Mouse (Mus musculus) mouse trophoblast stem cell (cell line): ENCODE data around the gene Sgsh.
"Not testable (repeated sequence)": the region's sequence is repeated elsewhere in the genome, so short reads cannot be mapped to it uniquely, and the experiment has no call there.

Source experiments
- in situ Hi-C, 2 experiments: fragments of 300-500 bp; cut with MseI, MboI; formaldehyde crosslinking; loops; 2 replicates in 1 of 2; 3 replicates in 1 of 2; pipeline ENCODE4 v1.15.1; 2025

Sgsh gene

DNA sequence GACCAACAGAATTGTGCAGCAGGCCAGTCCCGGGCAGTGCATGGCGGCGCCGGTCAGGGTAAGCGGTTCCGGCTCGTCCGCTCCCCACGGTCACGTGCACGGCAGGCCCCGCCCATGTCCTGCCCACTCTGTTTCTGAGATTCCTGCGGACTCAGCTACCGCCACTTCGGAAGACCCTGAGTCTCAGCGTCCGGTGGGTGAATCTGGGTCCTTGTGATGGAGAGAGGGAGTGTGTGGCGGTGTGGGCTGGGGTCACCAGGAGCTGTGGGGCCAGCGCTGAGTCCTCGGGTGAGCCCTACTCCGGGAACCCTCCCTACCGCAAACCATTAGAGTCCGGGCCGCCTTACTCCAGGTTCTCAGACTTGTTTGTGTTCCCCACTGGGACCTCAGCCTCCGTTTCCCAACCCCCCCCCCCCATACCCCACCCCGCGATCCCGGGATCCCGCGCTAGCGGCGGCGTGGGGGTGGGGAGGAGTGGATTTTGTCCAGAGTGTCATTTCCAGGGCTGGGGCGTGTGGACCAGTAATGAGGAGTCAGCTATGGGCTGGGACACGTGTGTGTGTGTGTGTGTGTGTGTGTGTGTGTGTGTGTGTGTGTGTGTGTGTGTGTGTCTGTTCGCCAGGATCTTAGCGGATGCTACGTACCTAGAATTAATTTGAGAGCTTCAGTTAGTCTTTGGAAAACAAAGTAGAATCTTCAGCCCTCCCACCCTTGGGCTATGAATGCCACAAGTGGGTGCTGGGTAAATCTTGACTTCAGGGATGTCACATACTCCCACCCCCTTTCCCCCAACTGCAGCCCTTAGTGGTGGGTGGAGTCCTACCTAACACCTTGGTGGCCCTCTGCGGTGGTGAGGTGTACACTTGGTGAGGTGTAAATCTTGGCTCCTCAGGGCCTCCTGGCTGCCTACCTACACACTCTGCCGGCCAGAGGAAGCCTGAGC is at the start of gene Sgsh, which contains the start of gene Slc26a11:
Sgsh (minus strand) TSS at position 94 of the 943 bp plus-strand sequence.
Slc26a11 (plus strand) TSS at position 115 of the 943 bp plus-strand sequence.
- in situ Hi-C loops, result no loop called here

DNA sequence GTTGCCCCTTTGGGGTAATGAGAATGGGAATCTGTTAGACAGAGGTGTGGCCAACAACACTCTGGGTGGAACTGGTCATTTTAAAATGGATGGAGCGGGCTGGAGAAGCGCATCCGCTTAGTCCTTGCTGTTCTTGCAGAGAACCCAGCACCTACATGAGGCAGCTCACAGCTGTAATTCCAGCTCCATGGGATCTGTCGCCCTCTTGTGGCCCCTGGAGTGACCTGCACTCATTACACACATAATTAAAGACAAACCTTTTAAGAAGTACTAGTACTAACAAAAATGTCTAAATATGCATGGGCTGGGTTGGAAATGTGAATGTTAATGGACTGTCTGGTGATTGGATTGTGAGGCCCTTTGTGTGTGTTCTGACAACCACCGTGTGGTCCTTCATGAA is 49.3 kb upstream of the Sgsh start:
- in situ Hi-C loops, result loop anchor here in 1 of 2 experiments (5.0 kb wide), 1 partner anchor 37 kb away; no protein-coding TSS in a partner anchor

DNA sequence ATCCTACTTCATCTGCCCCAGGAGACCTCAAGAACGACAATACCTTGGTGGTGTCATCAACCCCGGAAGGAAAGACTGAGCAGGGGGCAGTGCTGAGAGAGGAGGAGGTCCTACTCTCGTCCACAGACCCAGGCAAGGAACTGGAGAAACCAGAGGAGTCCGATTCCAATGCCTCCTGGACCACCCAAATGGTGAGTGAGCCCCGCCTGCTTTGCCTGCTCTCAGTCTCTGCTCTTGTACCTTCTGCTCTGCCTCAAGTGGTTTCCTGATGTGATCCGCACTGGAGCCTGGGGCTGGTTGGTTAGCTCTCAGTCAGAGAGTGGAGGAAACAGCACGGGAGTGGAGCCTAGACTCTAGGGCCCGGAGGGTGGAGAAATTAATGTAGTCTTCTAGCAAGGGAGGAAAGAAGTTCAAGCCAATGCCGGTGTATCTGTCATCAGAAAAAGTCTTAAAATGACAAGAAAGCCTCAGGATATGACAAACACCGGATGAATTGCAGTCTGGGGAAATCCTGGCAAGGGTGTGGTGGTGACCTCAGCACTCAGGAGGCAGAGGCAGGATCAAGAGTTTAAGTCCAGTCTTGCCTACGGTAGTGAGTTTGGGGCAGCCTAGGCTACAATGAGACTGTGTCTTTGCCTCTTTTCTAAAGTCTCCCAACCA is 47.3 kb upstream of the Sgsh start:
- in situ Hi-C loops, result loop anchor here in 1 of 2 experiments (5.0 kb wide), 1 partner anchor 35 kb away; no protein-coding TSS in a partner anchor

DNA sequence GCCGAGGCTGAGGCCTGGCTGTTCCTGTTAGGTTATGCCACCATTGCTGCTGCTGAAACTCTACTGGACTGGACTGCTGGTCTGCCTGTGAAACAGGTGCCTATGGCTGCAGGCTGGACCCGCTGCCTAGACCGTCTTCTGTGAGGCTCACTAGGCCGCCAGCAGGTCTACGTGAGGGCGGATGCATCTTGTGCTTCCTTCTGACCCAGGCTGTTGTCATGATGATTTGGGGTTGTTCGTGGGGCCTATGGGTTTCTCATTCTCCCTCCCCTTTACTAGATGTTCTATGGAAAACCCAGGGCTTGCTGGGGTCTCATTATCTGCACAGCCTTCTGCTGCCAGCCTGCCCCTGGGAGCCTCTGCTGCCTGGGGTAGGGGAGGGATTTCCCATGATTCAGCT is 41.1 kb upstream of the Sgsh start:
- in situ Hi-C loops, result no loop called here

DNA sequence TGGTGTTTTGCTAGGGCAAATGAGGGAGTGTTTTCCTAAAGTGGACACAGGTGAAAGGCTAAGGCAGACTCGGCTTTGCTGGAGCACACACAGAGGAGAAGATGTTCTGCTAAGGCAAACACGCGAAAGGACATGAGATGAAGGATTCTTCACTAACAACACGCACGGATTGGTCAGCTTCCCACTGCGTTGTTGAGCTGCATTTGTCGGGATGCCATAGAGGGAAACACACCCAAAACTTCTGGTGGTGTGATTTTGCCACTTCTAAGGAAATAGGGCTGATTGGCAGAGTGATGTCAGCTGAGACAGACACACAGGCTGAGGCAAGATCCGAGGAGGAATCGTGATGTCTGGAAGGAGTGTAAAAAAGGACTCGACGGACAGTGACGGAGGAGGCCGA is 40.6 kb upstream of the Sgsh start:
- in situ Hi-C loops, result no loop called here

DNA sequence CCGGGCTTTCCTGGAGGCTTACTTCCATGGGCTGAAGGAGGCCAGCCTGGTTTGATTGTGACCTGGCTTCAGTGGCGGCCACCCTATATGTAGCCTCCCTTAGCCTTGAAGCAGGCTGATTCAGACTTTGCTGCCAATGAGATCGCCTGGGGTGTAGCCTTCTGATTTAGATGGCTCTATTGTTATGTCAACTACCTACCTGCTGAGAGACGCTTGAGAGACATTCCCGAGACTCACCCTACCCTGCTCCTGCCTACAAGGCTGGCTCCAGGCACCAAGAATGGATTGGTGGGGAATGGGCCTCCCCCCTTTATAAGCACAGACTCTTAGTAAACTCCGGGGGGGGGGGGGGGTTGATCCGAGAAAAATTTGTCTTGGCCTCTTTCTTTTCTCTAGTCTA is 40.1 kb upstream of the Sgsh start:
- in situ Hi-C loops, result no loop called here

DNA sequence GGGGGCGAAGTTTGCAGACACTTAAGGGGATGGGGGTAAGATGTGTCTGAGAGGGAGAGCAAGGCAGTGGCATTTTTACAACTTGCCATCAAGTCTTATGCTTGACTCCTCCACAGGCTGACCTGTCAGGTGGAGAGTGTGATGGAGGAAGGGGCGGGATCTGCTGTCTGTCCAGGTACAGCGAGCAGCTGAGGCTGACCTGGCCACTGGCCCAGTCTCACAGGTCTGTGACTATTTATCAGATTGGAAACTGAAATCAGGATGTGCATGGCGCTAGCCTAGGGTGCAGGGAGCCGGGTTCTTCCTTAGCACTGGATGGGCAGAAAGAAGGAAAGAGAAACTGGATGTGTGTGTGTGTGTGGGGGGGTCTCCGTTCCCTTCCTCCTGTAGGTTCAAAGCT is 38.9 kb upstream of the Sgsh start:
- in situ Hi-C loops, result no loop called here

DNA sequence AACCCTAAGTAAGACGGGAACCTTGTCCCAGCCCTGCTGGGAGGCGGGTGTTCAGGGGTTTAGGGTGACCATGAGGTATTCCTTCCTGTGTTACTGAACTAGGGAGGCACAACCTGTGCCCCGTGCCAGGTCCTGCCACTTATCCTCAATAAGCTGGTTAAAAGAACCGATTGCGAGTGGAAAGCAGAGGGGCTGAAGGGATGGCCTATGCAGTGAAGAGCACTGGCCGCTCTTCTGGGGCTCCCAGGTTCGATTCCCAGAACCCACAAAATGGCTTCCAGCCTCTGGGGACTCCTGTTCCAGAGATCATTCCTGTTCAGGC is 38.1 kb upstream of the Sgsh start:
- in situ Hi-C loops, result no loop called here

DNA sequence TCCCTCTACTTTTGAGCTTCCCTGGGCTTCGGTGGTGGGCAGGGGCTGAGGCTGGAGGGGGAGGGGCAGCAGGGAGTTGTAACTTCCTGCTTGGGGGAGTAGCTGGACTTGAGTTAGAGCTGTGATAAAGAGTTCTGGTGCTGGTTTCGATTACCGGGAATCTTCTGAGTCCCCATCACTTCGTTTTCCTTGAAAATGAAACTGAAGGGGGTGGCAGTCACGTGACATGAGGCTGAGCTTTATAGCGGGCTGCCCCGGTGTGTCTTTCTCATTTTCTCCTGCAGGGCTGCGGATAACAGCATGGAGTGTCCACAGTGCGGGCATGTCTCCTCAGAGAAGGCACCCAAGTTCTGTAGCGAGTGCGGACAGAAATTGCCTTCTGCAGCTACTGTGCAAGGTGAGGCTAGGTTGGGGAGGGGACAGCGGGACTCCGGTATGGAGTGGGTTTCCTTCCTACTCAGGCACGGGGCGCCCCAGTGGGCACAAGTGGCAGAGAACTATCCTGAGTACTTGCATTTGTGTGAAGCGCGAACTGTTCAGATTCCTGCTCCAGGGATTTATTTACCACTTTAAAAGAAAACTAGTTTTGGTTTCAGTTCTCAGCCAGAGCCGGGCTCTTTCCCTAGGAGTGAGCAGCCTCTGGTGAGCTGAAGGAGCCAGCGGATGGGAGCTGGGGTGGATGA is 37.6 kb upstream of the Sgsh start, which contains the start of gene Rnf213:
Rnf213 (plus strand) TSS at position 301 of the 683 bp plus-strand sequence.
- in situ Hi-C loops, result no loop called here

DNA sequence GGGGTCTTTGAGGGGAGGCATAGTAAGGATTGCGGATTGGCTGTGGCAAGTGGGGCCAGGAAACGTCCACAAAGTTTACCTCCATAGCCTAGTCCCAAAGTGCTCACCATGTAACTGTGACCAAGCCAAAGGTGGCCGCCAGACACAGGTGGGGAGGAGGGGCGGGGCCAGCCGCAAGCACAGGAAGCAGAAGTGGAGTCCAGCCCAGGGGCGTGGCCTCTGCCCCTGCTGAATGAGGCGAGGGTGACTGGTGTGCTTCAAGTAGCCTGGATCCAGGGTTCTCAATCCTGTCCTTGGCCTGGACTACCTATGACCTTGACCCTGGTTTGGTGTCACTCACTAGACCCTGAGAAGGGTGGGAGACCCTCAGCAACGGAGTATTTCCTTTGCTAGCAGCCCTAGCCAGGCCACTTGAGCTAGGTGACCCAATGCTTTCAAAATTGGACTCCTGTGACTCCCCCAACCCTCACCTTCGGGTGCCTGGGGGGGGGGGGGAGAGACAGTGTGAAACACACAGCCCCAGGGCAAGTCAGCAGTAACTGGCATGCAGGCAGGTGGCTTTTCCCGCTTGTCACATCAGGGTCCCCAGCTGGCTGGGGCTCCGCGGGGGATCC is 36.8 kb upstream of the Sgsh start:
- in situ Hi-C loops, result no loop called here

DNA sequence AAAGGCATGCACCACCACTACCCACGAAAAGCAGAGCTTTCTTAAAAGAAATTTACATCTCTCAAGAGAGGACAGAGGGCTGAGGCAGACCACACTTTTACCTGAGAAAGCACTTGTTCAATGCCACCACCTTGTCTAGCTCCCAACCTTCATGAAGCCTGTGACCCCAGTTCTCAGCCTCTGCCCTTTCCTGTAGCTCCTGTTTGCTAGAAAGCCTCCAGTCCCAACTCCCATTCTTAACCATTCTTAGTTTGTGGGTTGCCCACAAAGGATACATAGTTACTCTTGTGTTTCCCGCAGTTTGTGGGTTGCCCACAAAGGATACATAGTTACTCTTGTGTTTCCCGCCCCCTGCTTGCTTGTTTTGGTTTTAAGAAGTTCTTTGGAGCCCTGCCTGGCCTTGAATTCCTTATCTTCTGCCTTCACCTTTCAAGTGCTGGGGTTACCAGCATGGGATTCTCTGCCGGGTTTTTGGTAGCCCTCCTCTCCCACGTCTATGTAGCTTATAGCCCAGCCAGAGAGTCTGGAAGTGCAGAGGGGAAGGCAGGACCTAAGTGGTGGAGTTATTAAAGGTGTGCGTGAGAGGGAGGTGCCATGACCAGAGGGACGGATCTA is 36.2 kb upstream of the Sgsh start:
- in situ Hi-C loops, result no loop called here

DNA sequence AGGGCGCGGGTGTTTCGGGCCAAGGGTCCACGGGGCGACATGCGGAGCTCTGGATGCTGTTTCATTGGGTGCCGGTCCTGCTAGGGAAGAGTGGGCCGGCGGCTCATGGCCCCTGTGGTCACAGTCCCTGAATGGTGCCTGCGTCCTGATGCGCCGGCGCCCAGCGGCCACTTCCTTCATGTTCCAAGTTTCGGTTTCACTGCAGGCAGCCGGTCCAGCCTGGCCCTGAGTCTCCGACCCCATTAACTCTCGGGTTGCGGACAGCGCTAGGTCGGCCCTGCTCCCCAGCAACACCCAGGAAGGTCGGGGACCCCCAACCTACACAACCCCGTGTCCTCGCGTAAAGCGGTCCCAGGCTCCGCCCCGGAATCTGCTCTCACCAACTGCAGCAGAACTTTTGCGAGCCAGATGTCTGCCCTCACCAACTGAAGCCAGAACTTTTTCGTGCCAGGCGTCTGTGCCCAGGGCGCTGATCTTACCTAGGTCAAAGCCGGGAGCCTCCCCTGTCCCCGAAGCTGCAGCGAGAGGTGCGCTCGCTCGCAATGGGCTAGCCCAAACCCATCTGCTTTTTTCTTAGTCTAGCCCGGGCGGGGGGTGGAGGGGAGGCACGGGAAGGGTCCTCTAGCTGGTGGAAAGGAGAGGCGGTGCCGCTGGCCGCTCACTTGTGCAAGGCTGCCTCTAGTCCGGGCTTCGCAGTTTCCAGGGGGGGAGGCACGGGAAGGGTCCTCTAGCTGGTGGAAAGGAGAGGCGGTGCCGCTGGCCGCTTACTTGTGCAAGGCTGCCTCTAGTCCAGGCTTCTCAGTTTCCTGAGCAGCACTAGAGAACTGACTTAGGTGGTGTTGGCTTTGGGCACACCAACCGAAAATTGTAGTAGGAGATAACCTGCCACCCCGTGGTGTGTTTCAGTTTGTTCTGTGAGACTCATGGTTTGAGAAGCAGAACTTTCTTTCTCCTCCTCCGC is 35.2 kb upstream of the Sgsh start:
- in situ Hi-C loops, result no loop called here

DNA sequence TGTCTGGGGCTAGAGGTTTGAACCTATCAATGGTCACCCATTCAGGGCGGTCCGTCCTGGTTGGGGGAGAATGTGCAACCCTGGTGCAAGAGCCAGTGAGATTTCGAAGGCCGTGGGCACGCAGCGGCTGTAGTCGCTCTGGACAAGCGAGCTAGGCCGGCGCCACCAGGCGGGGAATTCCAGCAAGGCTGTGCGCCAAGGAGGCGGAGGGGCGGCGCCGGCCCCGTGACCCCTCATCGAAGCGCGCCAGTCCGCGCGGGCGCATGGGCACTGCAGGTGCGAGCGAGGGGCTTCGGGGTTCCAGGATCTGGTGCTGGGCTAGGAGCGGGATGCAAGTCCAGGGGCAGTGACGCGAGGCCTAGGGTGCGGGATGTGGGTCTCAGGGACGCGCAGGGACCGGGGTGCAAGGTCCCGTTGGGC is 34.5 kb upstream of the Sgsh start:
- in situ Hi-C loops, result no loop called here

DNA sequence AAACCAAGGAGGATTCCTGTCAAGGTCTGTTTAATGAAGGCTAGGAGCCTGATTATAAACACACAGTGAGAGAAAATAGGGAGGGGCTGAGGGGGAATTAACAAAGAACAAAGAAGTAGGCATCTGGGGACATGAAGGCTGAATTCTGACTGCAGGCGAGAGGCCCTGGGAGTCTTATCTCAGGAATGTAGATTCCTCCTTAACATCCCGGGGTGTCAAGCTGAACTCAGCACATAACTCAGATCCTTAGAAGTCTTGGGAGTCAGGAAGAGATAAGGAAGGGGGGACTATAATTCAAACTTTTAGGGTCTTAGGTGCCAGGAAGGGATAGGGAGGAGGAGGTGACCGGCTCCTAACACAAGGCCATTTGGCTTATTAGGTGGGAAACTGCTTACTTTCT is 31.9 kb upstream of the Sgsh start:
- in situ Hi-C loops, result not testable (repeated sequence)

DNA sequence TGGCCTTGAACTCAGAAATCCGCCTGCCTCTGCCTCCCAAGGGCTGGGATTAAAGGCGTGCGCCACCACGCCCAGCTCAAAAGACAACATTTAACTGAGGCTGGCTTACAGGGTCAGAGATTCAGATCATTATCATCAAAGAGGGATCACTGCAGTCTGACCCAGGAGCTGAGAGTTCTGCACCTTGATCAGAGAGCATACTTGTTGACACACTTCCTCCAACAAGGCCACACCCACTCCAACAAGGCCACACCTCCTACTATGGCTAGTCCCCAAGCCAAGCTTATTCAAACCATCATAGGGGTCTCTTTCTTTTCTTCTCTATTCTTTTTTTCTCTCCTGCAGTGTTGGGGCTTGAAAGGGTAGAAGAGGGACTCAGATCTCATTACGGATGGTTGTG is 31.0 kb upstream of the Sgsh start:
- in situ Hi-C loops, result no loop called here

DNA sequence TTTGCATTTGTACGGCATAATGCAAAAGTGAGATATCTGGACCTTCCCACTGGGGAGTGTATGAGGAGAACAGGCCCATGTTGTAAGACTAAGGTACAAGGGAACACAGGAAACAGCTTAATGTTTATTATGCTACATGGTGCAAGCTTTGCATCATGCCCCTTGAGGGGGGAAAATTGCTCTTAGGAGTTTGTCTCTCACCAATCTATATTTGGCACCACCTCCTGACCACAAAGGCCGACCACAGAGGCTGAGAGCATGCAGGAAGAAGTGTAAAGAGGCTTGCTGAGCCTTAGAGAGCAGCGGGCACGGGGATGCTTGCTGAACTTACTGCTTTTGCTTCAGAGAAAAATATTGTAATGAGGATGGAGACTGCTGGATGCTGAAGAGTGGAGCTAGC is 29.6 kb upstream of the Sgsh start:
- in situ Hi-C loops, result no loop called here

DNA sequence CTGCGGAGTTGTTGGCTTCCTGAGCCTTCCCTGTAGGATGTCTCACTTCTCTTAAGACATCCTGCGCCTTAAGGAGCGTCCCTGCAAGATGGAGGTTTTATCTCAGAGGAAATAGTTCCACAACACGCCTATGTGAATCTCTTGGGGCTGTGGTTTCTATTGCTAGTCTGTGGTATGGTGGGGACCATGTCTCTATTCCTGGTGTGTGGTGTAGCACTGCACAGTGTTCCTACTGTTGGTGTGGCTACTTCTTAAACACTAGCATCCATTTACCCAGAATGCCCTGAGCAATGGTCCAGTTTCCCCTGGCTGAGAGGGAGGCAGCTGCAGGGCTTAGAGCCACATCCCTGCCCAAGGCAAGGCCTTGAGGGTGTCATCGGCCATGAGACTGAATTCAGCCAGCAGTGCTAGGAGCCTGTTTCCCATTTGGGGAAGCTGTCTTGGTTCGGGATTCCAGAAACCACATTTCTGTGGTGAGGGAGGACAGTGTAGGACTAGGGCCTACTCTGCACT is 27.1 kb upstream of the Sgsh start:
- in situ Hi-C loops, result no loop called here

DNA sequence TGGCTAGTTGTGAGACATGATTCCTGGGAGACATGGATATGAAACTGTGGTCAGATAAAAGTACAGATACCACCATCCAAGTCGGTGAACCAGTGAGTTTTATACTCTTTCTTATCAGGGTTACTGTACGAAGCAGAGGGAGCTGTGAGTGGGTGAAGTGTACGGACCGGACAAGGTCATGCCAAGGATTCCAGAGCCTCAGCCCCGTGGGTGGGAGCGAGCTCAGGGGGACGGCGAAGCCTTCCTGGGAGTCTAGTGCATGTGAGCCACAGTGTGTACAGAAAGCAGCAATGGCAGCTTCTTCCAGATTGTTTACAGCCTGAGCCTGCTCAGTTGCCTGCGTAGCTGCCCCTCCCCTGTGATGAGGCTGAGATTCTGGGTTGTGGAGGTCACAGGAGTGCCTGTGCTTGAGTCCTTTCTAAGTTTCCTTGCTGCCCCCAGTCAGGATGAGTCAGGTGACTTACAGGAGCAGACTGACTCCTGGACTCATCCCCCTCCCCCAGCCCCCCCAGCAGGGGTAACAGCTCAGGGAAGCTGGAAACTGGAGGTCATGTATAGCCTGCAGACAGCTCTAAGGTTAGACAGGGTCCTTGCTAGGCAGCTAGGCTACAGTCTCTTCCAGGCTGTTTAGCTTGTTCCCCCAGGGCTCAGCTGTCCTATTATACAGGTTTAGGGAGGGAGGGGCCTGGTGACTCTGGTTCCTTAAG is 26.4 kb upstream of the Sgsh start:
- in situ Hi-C loops, result no loop called here

DNA sequence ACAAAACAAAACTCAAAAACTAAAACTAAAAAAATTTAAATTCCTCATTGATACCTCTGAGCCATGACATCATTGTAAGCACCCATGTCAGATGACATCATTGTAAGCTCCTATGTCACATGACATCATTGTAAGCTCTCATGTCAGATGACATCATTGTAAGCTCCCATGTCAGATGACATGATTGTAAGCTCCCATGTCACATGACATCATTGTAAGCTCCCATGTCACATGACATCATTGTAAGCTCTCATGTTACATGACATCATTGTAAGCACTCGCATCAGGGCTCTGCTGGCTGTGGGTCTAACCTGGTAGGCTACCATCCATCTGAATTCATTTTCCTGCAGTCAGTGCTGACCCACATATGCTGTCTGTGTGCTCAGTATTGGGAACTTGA is 23.2 kb upstream of the Sgsh start:
- in situ Hi-C loops, result no loop called here
